Mouse (Mus musculus) bone marrow, adult 2 months (tissue): ENCODE measurements around the gene Col6a4.

ENCODE experiments used
- CTCF ChIP-seq: fragments of 200-500 bp; IDR thresholded peaks from 2 replicates; pipeline ENCODE4 v1.5.1; 2011; ENCODE audit warnings: low read length, control low read depth; ENCODE audit not compliant: control insufficient read depth, insufficient read depth
- POLR2A ChIP-seq: fragments of 200-500 bp; IDR thresholded peaks from 2 replicates; pipeline ENCODE4 v1.6.1; 2011; ENCODE audit warnings: low read depth, mild to moderate bottlenecking, control low read depth, low read length, borderline replicate concordance; ENCODE audit not compliant: control insufficient read depth

- TF ChIP-seq POLR2A = no peak
- TF ChIP-seq CTCF = no peak
These were observed 7.8 kb upstream of the Col6a4 start for GRCm38 (mm10) chr9:106104401-106104800.
